Mouse (Mus musculus): Measurements from ENCODE around the gene Ccdc105.

Ccdc105 gene

DNA sequence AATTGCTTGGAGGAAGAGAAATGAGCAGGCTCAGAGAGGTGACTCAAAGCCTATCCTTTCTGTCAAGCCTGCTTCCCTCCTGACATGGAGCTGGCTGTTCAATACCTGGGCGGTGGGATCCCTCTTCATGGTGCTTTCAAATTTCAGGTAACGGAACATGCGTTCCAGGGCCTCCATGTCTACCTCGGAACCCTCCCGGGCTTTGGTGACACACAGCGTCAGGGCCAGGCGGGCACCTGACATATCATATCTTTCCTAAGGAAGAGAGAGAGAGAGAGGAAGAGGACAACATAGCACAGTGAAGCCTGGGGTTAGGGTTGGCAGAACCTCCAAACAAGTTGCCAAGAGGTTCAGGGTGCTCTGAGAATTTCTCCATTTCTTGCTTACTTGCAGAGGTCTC, 37.7 kb downstream of the Ccdc105 start:
- no peak for DNase-seq

DNA sequence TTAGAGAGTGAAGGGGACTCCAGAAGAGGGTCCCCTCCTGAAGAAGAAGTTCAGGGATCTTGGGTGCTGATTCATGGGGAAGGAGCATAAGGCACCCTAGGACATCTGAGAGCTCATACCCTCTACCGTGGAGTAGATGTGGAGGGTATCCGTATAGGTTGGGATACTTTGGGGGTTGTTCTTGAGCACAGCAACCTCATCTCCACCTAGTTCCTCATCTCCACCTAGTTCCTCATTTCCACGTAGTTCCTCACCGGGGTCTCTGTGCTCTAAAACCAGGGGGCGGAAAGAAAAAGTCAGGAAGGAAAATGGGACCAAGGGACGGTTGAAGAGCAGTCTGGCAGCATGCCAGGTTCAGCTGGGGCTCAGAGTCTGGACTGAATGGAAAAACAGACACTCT, 38.7 kb downstream of the Ccdc105 start:
- DNase-seq, result no peak

DNA sequence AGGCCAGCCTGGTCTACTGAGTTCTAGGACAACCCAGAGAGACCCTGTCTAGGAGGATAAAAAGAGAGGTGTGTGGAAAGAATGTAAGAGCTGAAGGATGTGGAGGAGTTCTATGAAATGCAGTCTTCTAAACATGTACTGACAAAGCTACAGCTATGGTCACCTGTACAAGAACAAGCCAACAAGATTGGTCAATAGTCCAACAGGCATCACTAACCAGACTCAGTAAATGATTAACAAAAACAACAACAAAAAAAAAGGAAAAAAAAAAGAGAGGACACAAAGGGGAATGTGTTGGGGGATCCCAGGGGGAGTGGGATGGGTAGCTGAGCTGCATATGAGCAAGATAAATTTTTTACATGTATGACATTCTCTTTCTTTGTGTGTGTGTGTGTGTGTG, 42.2 kb downstream of the Ccdc105 start:
- DNase-seq, result no peak

DNA sequence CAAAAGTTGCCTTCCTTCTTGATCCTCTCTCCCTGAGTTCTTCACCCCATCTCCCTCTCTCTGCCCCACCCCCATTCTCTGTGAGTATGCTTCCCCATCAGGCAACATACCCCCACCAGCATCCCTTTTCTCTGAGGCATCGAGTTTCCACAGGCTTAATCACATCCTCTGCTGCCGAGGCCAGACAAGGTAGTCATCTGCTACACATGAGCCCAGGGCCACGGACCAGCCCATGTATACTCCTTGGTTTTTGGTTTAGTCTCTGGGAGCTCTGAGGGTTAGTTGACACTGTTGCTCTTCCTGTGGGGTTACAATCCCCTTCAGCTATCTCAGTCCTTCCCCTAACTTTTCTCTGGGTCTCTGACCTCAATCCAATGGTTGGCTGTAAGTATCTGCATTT, 52.0 kb downstream of the Ccdc105 start:
- no peak for DNase-seq

All from retina, postnatal 1 day (tissue).